Mouse (Mus musculus) monocyte, adult 2 months (primary cell): ENCODE measurements around the gene Gm10188.

Experiments used
- DNase-seq, 2 experiments: peaks; one replicate each; pipeline ENCODE4 v3.0.0; 2022; ENCODE audit warnings: low spot score in 2 of 2, low read depth in 1 of 2

The Gm10188 gene

GRCm38 (mm10) chr1:132195100-132195499, 34.5 kb downstream of the Gm10188 start:
- no peak for DNase-seq

- DNase-seq = no peak
Observed at GRCm38 (mm10) chr1:132194624-132195023, 34.9 kb downstream of the Gm10188 start.

GRCm38 (mm10) chr1:132193806-132194205, 35.8 kb downstream of the Gm10188 start:
- DNase-seq = no peak

GRCm38 (mm10) chr1:132191786-132192680, 37.5 kb downstream of the Gm10188 start:
- DNase-seq = no peak

GRCm38 (mm10) chr1:132191093-132191785, 38.3 kb downstream of the Gm10188 start, which contains the start of the genes Lemd1 and AC124108.1:
Gene Lemd1, plus strand, starts transcription at chr1:132191431.
Gene AC124108.1, plus strand, starts transcription at chr1:132191457.
- no peak for DNase-seq

GRCm38 (mm10) chr1:132190621-132191092, 38.9 kb downstream of the Gm10188 start:
- DNase-seq = no peak

GRCm38 (mm10) chr1:132190040-132190513, 39.5 kb downstream of the Gm10188 start:
- DNase-seq = no peak

- DNase-seq = no peak
Observed at GRCm38 (mm10) chr1:132189231-132189630, 40.3 kb downstream of the Gm10188 start.

- DNase-seq = no peak
Observed at GRCm38 (mm10) chr1:132188442-132189066, 41.0 kb downstream of the Gm10188 start.

GRCm38 (mm10) chr1:132186303-132186702, 43.3 kb downstream of the Gm10188 start:
- DNase-seq = no peak
